Mouse (Mus musculus): ENCODE data around the gene Mrpl46.

DNA sequence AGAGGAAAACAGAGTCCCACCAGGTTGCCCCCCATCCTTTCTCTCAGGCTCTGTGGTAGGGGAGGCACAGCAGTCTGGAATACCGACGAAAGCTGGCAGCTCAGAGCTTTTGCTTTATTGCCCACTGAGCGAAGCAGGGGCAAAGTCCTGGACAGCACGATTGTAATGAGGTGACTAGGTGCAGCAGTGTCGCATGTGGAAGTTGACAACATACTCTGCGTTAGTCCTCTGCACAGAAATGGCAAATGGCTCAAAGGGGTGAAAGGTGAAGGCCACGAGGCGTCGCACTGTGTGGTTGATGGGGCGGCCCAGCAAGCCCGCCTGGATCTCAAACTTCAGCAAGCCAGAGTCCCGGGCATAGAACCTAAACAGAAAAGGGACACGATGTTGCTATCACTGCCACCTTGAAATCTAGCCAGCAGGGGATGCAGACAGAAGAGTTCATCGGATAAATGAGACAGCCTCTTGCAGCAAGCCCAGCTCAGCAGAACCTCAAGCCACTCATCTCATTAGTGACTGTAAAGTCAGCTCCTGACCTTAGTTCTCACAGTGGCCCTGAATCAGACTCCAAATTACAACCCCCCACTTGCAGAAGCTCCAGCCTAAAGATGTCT, 44.5 kb upstream of the Mrpl46 start:
- TF ChIP-seq CTCF (IDR thresholded peaks at IDR 0.05; ENCODE audit: low read depth) (no peak), EP300 (IDR thresholded peaks at IDR 0.05; ENCODE audit: low read depth) (no peak)
